Mouse (Mus musculus): Measurements from ENCODE around the gene Olfr1369-ps1. TPM values are rescaled to one million over a fixed set of nuclear protein-coding genes. Genes with fewer than 3 reads are reported as not detected.

Olfr1369-ps1 gene
- polyA plus RNA-seq, 1 experiment from 2014 or later, result not detected

Other genes with a start within 250 kb of the Olfr1369-ps1 start
- not detected in 2 replicates for gene Olfr1370, start 36.5 kb upstream of the Olfr1369-ps1 start, polyA plus RNA-seq (2015; fragmentation: Nextera tagmentation; extraction: Ambion mirVana)
- not detected in 2 replicates for gene Olfr263, start 18.2 kb downstream of the Olfr1369-ps1 start, polyA plus RNA-seq (2015; fragmentation: Nextera tagmentation; extraction: Ambion mirVana)
- gene Olfr1368, start 34.4 kb downstream of the Olfr1369-ps1 start, polyA plus RNA-seq (2015; fragmentation: Nextera tagmentation; extraction: Ambion mirVana), result not detected in 2 replicates
- gene Trim27, start 68.0 kb downstream of the Olfr1369-ps1 start, polyA plus RNA-seq (2015; fragmentation: Nextera tagmentation; extraction: Ambion mirVana), result 139 and 140 TPM in 2 replicates
- gene Gpx5, start 181.2 kb downstream of the Olfr1369-ps1 start, polyA plus RNA-seq (2015; fragmentation: Nextera tagmentation; extraction: Ambion mirVana), result not detected in 2 replicates
- gene Gpx6, start 200.6 kb downstream of the Olfr1369-ps1 start, polyA plus RNA-seq (2015; fragmentation: Nextera tagmentation; extraction: Ambion mirVana), result 0.28 and 0.52 TPM in 2 replicates
- not detected in 2 replicates for gene Olfr1367, start 235.4 kb downstream of the Olfr1369-ps1 start, polyA plus RNA-seq (2015; fragmentation: Nextera tagmentation; extraction: Ambion mirVana)